Mouse (Mus musculus) ES-Bruce4 (cell line): Measurements from ENCODE around the gene Gnai3.

Source experiments
- CTCF ChIP-seq: IDR thresholded peaks from one replicate; pipeline ENCODE4 v1.8.1; 2011; ENCODE audit warnings: low read depth, low read length
- EP300 ChIP-seq: IDR thresholded peaks from 2 replicates; pipeline ENCODE4 v1.6.1; 2011; ENCODE audit warnings: low read depth, low read length; ENCODE audit not compliant: insufficient read depth

GRCm38 (mm10) chr3:108185460-108186097, 39.6 kb upstream of the Gnai3 start:
- TF ChIP-seq EP300 (no peak), CTCF (no peak)
